Mouse (Mus musculus): ENCODE measurements around the gene Esam.

- no peak for TF ChIP-seq POLR2A (IDR thresholded peaks at IDR 0.05; ENCODE audit: insufficient read depth, low read depth, low read length)
- no peak for TF ChIP-seq CTCF (IDR thresholded peaks at IDR 0.05; ENCODE audit: insufficient read depth, low read depth, low read length)
These were observed 8.9 kb upstream of the Esam start for GRCm38 (mm10) chr9:37518991-37519390.
